Mouse (Mus musculus): ENCODE measurements around the gene AC109138.7. TPM values are rescaled to one million over a fixed set of nuclear protein-coding genes. Genes with fewer than 3 reads are reported as not detected.
A peak's percentile ranks its signal among the peaks of the same experiment; 100 is the strongest.

AC109138.7 gene
- polyA plus RNA-seq (2016; fragmentation: Nextera tagmentation; extraction: Ambion mirVana): not detected in 2 replicates

DNA sequence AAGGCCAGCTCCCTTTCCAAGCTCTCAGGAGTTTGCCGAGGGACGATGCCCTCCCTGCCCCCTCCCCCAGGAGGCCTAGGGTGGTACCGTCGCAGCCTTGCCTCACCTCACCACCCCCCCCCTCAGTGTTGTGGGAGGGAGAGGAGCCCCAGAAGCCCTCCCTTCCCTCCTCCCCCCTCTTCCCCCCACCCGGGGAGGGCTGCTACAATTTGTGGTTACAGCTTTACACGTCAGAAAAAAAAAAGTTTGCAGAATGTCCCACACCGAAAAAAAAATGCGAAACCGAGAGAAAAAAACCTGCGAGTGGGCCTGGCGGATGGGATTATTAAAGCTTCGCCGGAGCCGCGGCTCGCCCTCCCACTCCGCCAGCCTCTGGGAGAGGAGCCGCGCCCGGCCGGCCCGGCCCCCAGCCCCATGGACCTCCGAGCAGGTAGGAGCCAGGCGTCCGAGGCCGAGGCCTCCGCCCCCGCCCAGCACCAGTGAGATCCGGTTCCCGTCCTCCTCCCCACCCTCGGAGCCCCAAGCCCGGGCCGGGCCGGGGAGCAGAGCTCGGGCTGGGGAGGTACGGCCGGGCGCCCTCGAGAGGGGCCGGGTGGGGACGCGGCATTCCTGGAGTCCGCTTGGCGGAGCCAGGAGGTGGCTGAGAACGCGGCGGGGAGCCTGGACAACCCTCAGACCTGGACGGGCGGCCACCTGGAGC is at the start of gene AC109138.7, which contains the start of gene Clcf1:
TSS of gene AC109138.7 (plus strand) at position 287 of the 700 bp plus-strand sequence.
TSS of gene Clcf1 (plus strand) at position 168 of the 700 bp plus-strand sequence.
- WGBS: under 1% methylated on average over 45 of the region's 49 CpGs
- peaks cover 52% of the 10 kb centered on the region for H3K4me1 ChIP-seq

DNA sequence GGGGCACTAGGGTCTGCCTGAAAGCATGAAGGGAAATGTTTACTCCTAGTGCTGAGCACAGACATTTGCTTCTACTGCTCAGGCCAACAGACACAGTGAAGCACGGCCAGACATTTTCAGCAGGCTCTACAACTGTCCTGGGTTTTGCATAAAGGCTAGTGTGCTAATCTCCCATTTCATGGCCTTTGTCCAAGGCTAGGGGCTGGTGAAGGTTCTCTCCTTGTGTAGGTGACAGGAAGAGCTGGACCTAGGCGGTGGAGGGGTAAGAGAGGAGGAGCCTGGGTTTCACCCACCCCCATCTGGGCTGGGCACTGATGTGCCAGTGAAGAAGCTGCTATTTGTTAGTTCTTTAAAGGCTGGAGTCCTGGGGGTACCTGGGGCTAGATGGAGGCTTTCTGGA is 49.4 kb upstream of the AC109138.7 start:
- ATAC-seq (ENCODE audit: low FRiP score): no peak
- Histone ChIP-seq H3K4me3 (replicated peaks) (no peak overlapping the region), H3K9ac (no peak overlapping the region), H3K9me3 (no peaks in the 10 kb centered on the region), H3K27me3 (no peaks in the 10 kb centered on the region), H3K27ac (no peak overlapping the region), H3K4me1 (peaks cover 15% of the 10 kb centered on the region), H3K4me2 (no peak overlapping the region), H3K36me3 (replicated peaks) (peaks cover 16% of the 10 kb centered on the region)
- 64% methylated on average over 2 of the region's 2 CpGs for WGBS

More for the DNA sequence above, at the start of gene AC109138.7, which contains the start of gene Clcf1:
- no peak within 1 kb of the TSS for H3K27ac ChIP-seq
- H3K4me2 ChIP-seq: peak within 1 kb of the TSS; percentile 99
- peak within 1 kb of the TSS; percentile 73 for H3K9ac ChIP-seq
- H3K27me3 ChIP-seq: peaks cover 80% of the 10 kb centered on the region
- no peaks in the 10 kb centered on the region for H3K9me3 ChIP-seq
- H3K4me3 ChIP-seq (replicated peaks): peak within 1 kb of the TSS; percentile 60
- no peaks in the 10 kb centered on the region for H3K36me3 ChIP-seq (replicated peaks)
- ATAC-seq (ENCODE audit: low FRiP score): peak; percentile 75

DNA sequence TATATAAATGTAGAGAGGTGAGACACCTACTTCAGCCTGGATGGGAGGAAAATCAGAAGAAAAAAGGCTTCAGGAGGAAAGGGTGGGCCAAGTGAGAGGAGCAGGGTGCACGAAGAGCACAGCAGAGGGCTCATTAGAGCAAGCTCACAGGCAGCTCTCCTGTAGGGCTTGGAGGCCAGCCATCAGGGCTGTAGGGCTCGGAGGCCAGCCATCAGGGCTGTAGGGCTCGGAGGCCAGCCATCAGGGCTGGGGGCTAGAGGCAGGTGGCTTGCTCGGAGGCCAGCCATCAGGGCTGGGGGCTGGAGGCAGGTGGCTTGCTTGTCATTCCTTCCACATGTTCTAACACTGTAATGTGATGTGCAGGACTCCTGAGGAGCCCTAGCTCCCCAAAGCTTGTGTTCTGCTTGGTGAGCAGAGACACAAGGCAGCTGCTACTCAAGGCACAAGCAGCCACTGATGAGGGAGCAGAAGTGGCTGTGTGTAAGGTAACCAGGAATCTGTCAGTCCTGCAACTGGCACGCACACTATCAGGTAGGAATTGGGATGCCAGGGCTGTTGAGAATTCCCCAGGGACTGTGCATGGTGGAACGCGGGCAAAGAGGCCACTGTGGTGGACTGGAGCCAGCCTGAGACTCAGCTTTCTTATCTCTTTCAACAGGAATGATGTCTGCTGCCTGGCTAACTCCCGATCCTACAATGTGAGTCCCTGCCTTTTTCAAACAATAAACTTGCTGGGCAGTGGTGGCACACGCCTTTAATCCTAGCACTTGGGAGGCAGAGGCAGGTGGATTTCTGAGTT is 47.3 kb upstream of the AC109138.7 start:
- Histone ChIP-seq H3K9ac (no peak overlapping the region), H3K4me2 (no peak overlapping the region), H3K27me3 (0 out of 2 replicates have a peak, but pooled peaks cover 5% of the 10 kb centered on the region), H3K36me3 (replicated peaks) (peaks cover under 1% of the 10 kb centered on the region; the same call in 1 of the 2 replicates), H3K27ac (no peak overlapping the region), H3K9me3 (no peaks in the 10 kb centered on the region), H3K4me3 (replicated peaks) (no peak overlapping the region), H3K4me1 (peaks cover 21% of the 10 kb centered on the region)
- no peak for ATAC-seq (ENCODE audit: low FRiP score)
- WGBS: 77% methylated on average over 9 of the region's 9 CpGs

DNA sequence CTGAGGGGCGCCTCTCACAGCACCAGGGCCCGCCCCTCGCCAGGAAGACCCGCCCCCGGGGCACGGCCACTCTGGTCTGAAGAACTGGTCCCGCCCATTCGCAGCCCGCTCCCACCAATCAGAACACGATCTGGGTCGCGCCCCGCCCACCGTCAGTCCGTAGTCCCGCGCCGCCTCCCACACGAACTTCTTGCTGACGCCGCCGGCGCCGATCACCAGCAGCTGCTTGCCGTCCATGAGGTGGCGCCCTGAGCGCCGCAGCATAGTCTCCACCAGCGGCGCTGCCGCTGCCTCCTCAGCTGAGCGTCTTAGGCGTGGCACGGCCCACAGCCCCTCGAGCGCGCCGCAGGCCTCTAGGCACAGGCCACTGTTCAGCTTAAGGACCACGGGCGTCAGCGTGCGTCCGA is 44.8 kb upstream of the AC109138.7 start:
- Histone ChIP-seq H3K36me3 (replicated peaks) (no peaks in the 10 kb centered on the region), H3K4me3 (replicated peaks) (peak overlapping the region; percentile 43), H3K27ac (peak overlapping the region; percentile 88), H3K9me3 (no peaks in the 10 kb centered on the region), H3K4me1 (peaks cover 8% of the 10 kb centered on the region), H3K4me2 (peak overlapping the region; percentile 80), H3K27me3 (0 out of 2 replicates have a peak, but pooled peaks cover 5% of the 10 kb centered on the region), H3K9ac (peak overlapping the region; percentile 84)
- ATAC-seq (ENCODE audit: low FRiP score): peak; percentile 97
- WGBS: under 1% methylated on average over 40 of the region's 43 CpGs

DNA sequence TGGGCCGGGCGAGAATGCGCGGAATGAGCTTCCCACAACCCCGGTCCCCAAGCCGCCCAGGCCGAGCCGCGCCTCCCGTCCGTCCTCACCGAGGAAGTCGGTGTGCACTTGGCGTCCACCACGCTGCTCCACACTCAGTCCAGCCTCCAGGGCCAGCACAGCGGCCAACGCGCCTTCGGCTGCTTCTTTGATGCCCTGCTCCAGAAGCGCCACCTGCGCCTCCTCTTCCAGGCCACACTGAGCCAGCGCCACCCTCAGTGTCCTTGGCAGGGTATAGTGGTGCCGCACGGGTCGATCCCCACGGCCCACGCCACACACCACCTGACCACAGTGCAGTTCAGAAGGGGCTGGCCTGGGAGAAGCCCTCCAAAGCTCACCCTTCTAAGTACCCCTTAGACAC is 44.3 kb upstream of the AC109138.7 start:
- Histone ChIP-seq H3K4me3 (replicated peaks) (peak overlapping the region; percentile 43), H3K4me2 (peak overlapping the region; percentile 80), H3K4me1 (peaks cover 8% of the 10 kb centered on the region), H3K36me3 (replicated peaks) (no peaks in the 10 kb centered on the region), H3K9me3 (no peaks in the 10 kb centered on the region), H3K27me3 (0 out of 2 replicates have a peak, but pooled peaks cover 5% of the 10 kb centered on the region), H3K27ac (peak overlapping the region; percentile 88), H3K9ac (peak overlapping the region; percentile 84)
- ATAC-seq (ENCODE audit: low FRiP score): peak; percentile 56
- 9% methylated on average over 27 of the region's 27 CpGs for WGBS

DNA sequence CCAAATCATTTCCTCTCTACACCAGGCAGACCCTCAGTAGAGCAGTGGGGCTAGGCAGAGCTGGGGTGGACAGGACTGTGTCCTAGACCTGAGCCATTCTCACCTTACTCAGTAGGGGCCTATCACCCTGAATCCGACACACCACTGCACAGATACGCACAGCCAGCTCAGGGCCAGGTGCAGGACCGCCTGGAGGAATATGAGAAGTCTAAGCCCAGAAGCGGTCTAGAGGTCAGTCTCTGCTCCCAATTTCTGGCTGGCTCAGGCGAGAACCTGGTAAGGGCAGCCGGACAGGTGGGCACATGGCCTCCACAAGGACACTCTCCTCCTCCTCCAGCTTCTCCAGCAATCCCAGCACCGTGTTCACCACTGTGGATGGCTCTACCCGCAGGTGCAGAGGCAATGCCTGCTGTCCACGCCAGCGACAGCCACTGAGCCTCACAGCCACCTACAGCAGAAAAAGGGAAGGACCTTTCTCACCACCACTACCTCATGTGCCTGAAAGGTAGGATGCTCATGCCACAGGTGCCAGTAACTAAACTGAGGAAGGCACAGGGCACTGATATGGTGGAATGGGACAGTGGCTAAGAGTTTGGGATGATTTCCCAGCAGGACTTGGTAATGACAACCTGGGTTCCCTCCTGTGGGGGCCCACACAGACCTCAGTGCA is 43.3 kb upstream of the AC109138.7 start:
- no peaks in the 10 kb centered on the region for H3K9me3 ChIP-seq
- 0 out of 2 replicates have a peak, but pooled peaks cover 5% of the 10 kb centered on the region for H3K27me3 ChIP-seq
- no peak for ATAC-seq (ENCODE audit: low FRiP score)
- no peak overlapping the region for H3K9ac ChIP-seq
- H3K36me3 ChIP-seq (replicated peaks): no peaks in the 10 kb centered on the region
- H3K4me3 ChIP-seq (replicated peaks): no peak overlapping the region
- H3K27ac ChIP-seq: no peak overlapping the region
- H3K4me1 ChIP-seq: peaks cover 18% of the 10 kb centered on the region
- 91% methylated on average over 10 of the region's 10 CpGs for WGBS
- no peak overlapping the region for H3K4me2 ChIP-seq

DNA sequence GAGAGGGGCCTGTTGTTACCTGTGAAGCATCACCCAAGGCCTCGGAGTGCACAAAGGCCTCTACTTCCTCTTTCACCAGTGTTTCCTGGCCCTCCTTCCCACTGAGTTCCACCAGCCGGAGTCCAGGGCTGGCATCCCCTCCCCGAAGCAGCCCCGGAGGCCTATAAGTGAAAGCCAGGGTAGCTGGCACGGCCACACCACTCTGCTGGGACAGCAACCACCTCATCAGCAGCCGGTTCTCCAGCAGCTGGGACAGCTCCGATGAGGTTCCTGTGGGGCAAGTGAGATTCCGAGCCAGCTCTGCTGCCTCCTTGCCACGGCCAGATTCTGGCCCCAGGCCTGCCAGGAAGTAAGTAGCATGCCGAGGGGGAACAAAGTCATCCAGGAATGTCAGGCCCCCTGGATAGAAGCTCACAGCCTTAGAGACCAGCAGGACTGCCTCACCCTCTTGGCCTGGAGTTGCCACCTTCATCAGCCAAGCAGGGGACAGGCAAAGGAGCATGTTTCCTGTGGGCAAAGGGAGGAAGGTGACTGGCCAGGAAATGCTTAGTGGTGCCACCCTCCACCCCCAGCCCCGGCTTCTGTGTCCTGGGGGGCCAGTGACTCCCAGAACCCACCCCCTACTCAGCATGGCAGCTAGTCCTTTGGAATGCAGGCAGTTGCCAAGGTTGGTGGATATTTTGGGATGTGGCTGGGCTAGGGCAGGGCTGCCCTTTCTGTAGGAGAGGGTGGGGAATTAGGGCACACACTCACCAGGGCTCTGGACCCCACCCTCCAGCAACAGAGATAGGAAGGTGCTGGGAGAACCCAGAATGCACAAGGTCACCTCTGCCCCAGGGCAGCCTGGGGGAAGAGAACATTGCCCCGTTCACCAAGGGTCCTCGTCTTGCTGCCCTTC is 42.5 kb upstream of the AC109138.7 start:
- H3K4me3 ChIP-seq (replicated peaks): no peak overlapping the region
- WGBS: 73% methylated on average over 13 of the region's 13 CpGs
- H3K9ac ChIP-seq: no peak overlapping the region
- no peaks in the 10 kb centered on the region for H3K9me3 ChIP-seq
- H3K27ac ChIP-seq: no peak overlapping the region
- peaks cover 18% of the 10 kb centered on the region for H3K4me1 ChIP-seq
- no peak for ATAC-seq (ENCODE audit: low FRiP score)
- 0 out of 2 replicates have a peak, but pooled peaks cover 6% of the 10 kb centered on the region for H3K27me3 ChIP-seq
- no peaks in the 10 kb centered on the region for H3K36me3 ChIP-seq (replicated peaks)
- no peak overlapping the region for H3K4me2 ChIP-seq

DNA sequence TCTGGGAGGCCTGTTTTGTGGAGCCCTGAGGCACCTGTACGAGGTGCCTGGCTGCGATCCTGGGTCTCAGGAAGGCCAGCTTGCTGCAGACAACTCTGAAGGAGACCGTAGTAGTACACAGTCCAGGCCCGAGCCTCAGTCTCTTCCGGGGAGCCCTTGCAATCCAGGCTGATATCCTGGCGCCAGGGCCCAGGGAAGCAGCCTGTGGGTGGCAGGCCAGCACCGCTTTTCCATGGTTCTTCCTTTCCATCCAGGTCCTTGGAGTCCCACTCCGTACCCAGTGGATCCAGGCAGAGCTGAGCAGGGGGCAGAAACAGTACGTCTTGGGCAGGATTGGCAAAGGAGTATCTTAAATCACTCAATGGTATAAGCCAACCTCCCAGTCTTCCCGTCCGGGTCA is 41.2 kb upstream of the AC109138.7 start:
- Histone ChIP-seq H3K9ac (0 out of 2 replicates have a peak overlapping the region, but pooled peaks have one; percentile 4), H3K9me3 (no peaks in the 10 kb centered on the region), H3K4me2 (no peak overlapping the region), H3K4me3 (replicated peaks) (no peak overlapping the region), H3K36me3 (replicated peaks) (no peaks in the 10 kb centered on the region), H3K4me1 (peaks cover 18% of the 10 kb centered on the region), H3K27ac (no peak overlapping the region), H3K27me3 (peaks cover 12% of the 10 kb centered on the region; the same call in 1 of the 2 replicates)
- 61% methylated on average over 11 of the region's 11 CpGs for WGBS
- no peak for ATAC-seq (ENCODE audit: low FRiP score)

DNA sequence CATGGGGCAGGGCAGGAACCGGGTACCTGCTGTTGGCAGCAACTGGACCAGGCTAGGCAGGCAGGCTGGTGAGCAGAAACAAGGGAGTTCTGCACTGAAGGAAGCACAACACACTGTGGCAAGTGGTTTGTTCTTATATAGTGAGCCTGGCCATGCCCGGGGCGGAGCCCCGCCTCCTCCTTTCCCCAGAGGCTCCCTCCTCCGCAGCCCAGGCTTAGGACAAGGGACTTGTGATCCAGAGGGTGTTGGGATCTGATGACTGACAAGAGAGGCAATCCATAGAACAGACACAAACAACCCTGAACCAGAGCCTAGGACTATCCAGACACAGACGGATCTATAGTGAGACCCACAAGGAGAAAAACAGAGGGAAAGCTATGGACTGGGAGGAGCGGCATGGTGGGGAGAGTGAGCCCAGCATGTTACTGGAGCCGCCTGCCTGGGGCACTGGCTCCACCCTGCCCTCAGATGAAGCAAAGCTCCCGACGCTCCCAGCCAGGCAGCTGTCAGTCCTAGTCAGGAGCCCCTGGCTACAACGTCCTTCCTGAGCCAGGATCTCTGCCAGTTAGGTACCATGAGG is 38.7 kb upstream of the AC109138.7 start, which contains the start of gene Carns1:
TSS of gene Carns1 (minus strand) at position 112 of the 580 bp plus-strand sequence.
- H3K27ac ChIP-seq: no peak within 1 kb of the TSS
- peak within 1 kb of the TSS; percentile 40 for H3K4me2 ChIP-seq
- H3K27me3 ChIP-seq: peaks cover 12% of the 10 kb centered on the region; the same call in 1 of the 2 replicates
- 3% methylated on average over 11 of the region's 11 CpGs for WGBS
- H3K9me3 ChIP-seq: no peaks in the 10 kb centered on the region
- H3K9ac ChIP-seq: peak within 1 kb of the TSS; percentile 45
- H3K36me3 ChIP-seq (replicated peaks): no peaks in the 10 kb centered on the region
- peaks cover 10% of the 10 kb centered on the region for H3K4me1 ChIP-seq
- 0 out of 2 replicates have a peak within 1 kb of the TSS, but pooled peaks have one; percentile 0 for H3K4me3 ChIP-seq (replicated peaks)
- ATAC-seq (ENCODE audit: low FRiP score): peak; percentile 65; the same call in 1 of the 2 replicates

DNA sequence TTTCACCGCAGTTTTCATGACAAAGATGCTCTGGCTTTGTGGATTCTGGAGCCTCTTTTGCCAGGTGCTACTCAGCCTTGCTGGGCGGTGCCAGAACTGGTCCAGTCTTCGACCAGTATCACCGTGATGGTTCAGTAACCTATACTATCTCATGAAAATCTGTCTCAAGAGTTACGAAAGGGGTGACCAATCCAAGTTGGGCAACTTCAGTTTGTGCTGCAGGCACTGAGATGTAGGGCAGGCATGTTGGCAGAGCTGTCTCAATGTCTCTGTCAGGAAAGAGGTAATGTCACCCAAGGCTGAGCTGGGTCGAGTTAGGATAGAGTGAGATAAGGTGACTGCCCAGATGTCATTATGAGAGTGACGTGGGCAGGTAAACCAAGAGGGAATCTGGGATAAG is 33.7 kb upstream of the AC109138.7 start:
- H3K9ac ChIP-seq: no peak overlapping the region

DNA sequence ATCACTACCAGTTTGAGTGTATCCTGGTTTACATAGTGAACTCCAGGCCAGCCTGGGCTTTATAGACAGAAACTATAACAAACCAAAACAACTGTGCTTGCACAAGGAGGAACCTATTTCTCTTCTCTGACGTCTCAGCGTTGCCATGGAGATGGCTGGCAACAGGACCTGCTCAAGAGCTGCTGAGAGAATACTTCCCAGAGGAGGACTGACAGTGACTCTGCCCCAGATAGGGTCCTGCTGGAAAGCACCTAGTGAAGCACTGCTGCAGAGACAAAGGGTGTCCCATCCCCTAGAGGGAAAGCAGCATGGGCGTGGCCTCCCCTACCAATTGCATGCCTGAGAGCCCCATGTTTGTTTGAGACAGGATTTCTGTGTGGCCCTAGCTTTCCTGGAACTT is 32.3 kb upstream of the AC109138.7 start:
- no peak overlapping the region for H3K27ac ChIP-seq
- WGBS: 48% methylated on average over 3 of the region's 3 CpGs
- no peak overlapping the region for H3K4me2 ChIP-seq
- H3K36me3 ChIP-seq (replicated peaks): no peaks in the 10 kb centered on the region
- peaks cover 6% of the 10 kb centered on the region for H3K4me1 ChIP-seq
- H3K9me3 ChIP-seq: no peaks in the 10 kb centered on the region
- no peak overlapping the region for H3K9ac ChIP-seq
- H3K4me3 ChIP-seq (replicated peaks): no peak overlapping the region
- ATAC-seq (ENCODE audit: low FRiP score): no peak
- H3K27me3 ChIP-seq: peaks cover 3% of the 10 kb centered on the region; the same call in 1 of the 2 replicates

More for the DNA sequence above, 33.7 kb upstream of the AC109138.7 start:
- Histone ChIP-seq H3K4me1 (peaks cover 11% of the 10 kb centered on the region), H3K9me3 (no peaks in the 10 kb centered on the region), H3K4me2 (no peak overlapping the region), H3K27ac (no peak overlapping the region), H3K4me3 (replicated peaks) (no peak overlapping the region), H3K36me3 (replicated peaks) (no peaks in the 10 kb centered on the region), H3K27me3 (peaks cover 7% of the 10 kb centered on the region; the same call in 1 of the 2 replicates)
- ATAC-seq (ENCODE audit: low FRiP score): no peak
- 84% methylated on average over 7 of the region's 7 CpGs for WGBS

Measured in forebrain, embryonic 12.5 days (tissue).